Mouse (Mus musculus): Measurements from ENCODE around the gene Tifab.

- no peak for TF ChIP-seq GATA1 (IDR thresholded peaks at IDR 0.05; ENCODE audit: borderline replicate concordance, low read length)
- TF ChIP-seq FLI1 (IDR thresholded peaks at IDR 0.05; ENCODE audit: low read length), result no peak
These were observed 6.6 kb downstream of the Tifab start for GRCm38 (mm10) chr13:56172106-56172505.

Data from megakaryocyte, embryonic 14.5 days (primary cell).